Mouse (Mus musculus): ENCODE measurements around the gene Atxn7l3.
"Not testable (repeated sequence)": the region's sequence is repeated elsewhere in the genome, so short reads cannot be mapped to it uniquely, and the experiment has no call there.

The Atxn7l3 gene

DNA sequence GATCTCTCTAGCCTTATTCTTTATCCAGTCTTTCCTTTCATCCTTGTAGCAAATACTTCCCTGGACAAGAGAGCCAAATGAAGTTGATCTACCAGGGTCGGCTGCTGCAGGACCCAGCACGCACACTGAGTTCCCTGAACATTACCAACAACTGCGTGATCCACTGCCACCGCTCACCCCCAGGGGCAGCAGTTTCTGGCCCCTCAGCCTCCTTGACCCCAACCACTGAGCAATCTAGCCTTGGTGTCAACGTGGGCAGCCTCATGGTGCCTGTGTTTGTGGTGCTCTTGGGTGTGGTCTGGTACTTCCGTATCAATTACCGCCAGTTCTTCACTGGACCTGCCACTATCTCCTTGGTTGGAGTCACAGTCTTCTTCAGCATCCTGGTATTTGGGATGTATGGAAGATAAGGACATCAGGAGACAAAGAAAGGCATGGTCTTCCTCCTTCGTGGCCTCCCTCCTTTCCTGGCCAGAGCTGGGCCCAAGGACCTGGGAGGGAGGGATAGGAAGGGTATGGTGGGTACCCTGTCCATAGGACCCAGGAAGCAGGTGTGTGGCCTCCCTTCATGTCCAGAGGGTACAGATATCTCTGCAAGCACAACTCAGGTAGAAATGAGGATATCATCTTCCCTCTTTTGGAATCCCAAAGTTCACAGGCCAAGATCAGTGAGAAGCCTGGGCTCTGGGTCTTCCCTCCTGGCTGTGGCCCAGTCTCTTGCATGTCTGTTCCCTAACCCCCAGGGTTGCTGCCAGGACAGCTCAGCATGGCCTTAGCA, 8.2 kb downstream of the Atxn7l3 start:
- H3K4me1 ChIP-seq (replicated peaks; ENCODE audit: low read depth, low read length), result peaks cover 86% of the 10 kb centered on the region
- TF ChIP-seq CTCF (conservative IDR thresholded peaks at IDR 0.05; ENCODE audit: low read length) (no peak), POU5F1 (IDR thresholded peaks at IDR 0.05; ENCODE audit: borderline replicate concordance, low read length) (no peak), NANOG (IDR thresholded peaks at IDR 0.05; ENCODE audit: borderline replicate concordance, low read length) (no peak)
- no peaks in the 10 kb centered on the region for H3K27me3 ChIP-seq (ENCODE audit: insufficient read depth, low read length)
- H3K36me3 ChIP-seq (ENCODE audit: insufficient read depth, low read length), result peaks cover 73% of the 10 kb centered on the region
- no peaks in the 10 kb centered on the region for H3K9me3 ChIP-seq (ENCODE audit: low read length)
- H3K4me3 ChIP-seq (replicated peaks; ENCODE audit: low read length), result no peak overlapping the region

DNA sequence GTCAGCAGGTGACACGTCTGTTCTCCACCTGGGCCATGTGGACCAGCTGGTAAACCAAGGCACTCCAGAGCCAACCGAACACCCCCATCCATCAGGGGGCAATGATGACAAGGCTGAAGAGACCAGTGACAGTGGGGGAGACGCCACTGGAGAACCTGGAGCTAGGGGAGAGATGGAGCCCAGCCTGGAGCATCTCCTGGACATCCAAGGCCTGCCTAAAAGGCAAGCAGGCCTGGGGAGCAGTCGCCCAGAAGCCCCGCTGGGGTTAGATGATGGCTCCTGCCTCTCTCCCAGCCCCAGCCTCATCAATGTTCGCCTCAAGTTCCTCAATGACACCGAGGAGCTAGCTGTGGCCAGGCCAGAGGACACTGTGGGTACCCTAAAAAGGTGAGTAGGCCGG, 8.9 kb downstream of the Atxn7l3 start:
- no peaks in the 10 kb centered on the region for H3K9me3 ChIP-seq (ENCODE audit: low read length)
- peaks cover 65% of the 10 kb centered on the region for H3K36me3 ChIP-seq (ENCODE audit: insufficient read depth, low read length)
- TF ChIP-seq NANOG (IDR thresholded peaks at IDR 0.05; ENCODE audit: borderline replicate concordance, low read length), result no peak
- no peak for TF ChIP-seq CTCF (conservative IDR thresholded peaks at IDR 0.05; ENCODE audit: low read length)
- TF ChIP-seq POU5F1 (IDR thresholded peaks at IDR 0.05; ENCODE audit: borderline replicate concordance, low read length), result no peak
- no peak overlapping the region for H3K4me3 ChIP-seq (replicated peaks; ENCODE audit: low read length)
- no peaks in the 10 kb centered on the region for H3K27me3 ChIP-seq (ENCODE audit: insufficient read depth, low read length)
- peaks cover 79% of the 10 kb centered on the region for H3K4me1 ChIP-seq (replicated peaks; ENCODE audit: low read depth, low read length)

DNA sequence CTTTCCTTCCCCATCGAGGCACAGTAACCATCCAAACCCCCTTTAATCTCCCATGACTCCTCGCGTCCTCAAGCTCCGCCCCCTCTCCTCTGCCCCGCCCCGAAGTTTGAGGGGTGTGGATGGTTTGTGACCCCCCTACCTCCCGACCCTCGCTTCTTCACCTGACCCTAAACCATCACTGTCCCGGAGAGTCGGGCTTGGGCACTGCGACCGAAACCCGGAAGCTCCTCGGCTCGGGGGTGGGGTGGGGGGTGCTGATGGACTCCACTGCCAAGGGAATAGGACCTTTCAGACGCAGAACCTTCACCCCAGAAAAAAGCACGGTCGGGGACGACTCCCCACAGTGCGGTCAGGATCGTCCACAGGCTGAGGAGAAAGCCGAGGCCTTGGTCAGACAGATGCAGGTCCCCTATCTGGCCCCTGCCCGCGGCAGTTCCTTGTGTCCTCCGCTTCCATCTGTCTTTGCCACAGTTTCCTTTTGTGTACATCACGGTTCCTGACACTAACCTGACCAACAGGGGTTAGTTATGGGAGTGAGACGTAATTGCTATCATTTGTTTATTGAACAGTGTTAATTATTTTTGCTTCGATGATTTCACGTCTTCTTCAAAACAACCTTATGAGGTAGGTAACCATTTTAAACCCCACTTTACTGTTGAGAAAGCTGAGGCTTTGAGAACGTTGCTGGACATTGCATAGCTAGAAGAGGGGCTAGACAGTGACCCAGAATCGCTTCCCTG, 11.2 kb downstream of the Atxn7l3 start:
- H3K4me1 ChIP-seq (replicated peaks; ENCODE audit: low read depth, low read length), result peaks cover 69% of the 10 kb centered on the region
- H3K36me3 ChIP-seq (ENCODE audit: insufficient read depth, low read length), result peaks cover 43% of the 10 kb centered on the region
- no peaks in the 10 kb centered on the region for H3K27me3 ChIP-seq (ENCODE audit: insufficient read depth, low read length)
- peak overlapping the region; percentile 94 for H3K4me3 ChIP-seq (replicated peaks; ENCODE audit: low read length)
- H3K9me3 ChIP-seq (ENCODE audit: low read length), result no peaks in the 10 kb centered on the region
- TF ChIP-seq CTCF (conservative IDR thresholded peaks at IDR 0.05; ENCODE audit: low read length), result no peak
- TF ChIP-seq POU5F1 (IDR thresholded peaks at IDR 0.05; ENCODE audit: borderline replicate concordance, low read length), result no peak
- no peak for TF ChIP-seq NANOG (IDR thresholded peaks at IDR 0.05; ENCODE audit: borderline replicate concordance, low read length)

- H3K4me3 ChIP-seq (replicated peaks; ENCODE audit: low read length), result peak within 1 kb of the TSS; percentile 94
- H3K36me3 ChIP-seq (ENCODE audit: insufficient read depth, low read length), result peaks cover 37% of the 10 kb centered on the region
- H3K9me3 ChIP-seq (ENCODE audit: low read length), result no peaks in the 10 kb centered on the region
- H3K4me1 ChIP-seq (replicated peaks; ENCODE audit: low read depth, low read length), result peaks cover 67% of the 10 kb centered on the region
- no peaks in the 10 kb centered on the region for H3K27me3 ChIP-seq (ENCODE audit: insufficient read depth, low read length)
- TF ChIP-seq POU5F1 (IDR thresholded peaks at IDR 0.05; ENCODE audit: borderline replicate concordance, low read length) (no peak), NANOG (IDR thresholded peaks at IDR 0.05; ENCODE audit: borderline replicate concordance, low read length) (no peak), CTCF (conservative IDR thresholded peaks at IDR 0.05; ENCODE audit: low read length) (no peak)
Observed at GRCm38 (mm10) chr11:102284501-102285094, 11.8 kb downstream of the Atxn7l3 start, which contains the start of gene Tmub2. Tmub2 (plus strand) TSS chr11:102284931.

- TF ChIP-seq POU5F1 (IDR thresholded peaks at IDR 0.05; ENCODE audit: borderline replicate concordance, low read length) (no peak), CTCF (conservative IDR thresholded peaks at IDR 0.05; ENCODE audit: low read length) (no peak), NANOG (IDR thresholded peaks at IDR 0.05; ENCODE audit: borderline replicate concordance, low read length) (no peak)
- H3K27me3 ChIP-seq (ENCODE audit: insufficient read depth, low read length), result no peaks in the 10 kb centered on the region
- H3K4me1 ChIP-seq (replicated peaks; ENCODE audit: low read depth, low read length), result peaks cover 67% of the 10 kb centered on the region
- H3K36me3 ChIP-seq (ENCODE audit: insufficient read depth, low read length), result peaks cover 30% of the 10 kb centered on the region
- no peaks in the 10 kb centered on the region for H3K9me3 ChIP-seq (ENCODE audit: low read length)
- H3K4me3 ChIP-seq (replicated peaks; ENCODE audit: low read length), result peak overlapping the region; percentile 94
Observed at GRCm38 (mm10) chr11:102283922-102284321, 12.5 kb downstream of the Atxn7l3 start.

DNA sequence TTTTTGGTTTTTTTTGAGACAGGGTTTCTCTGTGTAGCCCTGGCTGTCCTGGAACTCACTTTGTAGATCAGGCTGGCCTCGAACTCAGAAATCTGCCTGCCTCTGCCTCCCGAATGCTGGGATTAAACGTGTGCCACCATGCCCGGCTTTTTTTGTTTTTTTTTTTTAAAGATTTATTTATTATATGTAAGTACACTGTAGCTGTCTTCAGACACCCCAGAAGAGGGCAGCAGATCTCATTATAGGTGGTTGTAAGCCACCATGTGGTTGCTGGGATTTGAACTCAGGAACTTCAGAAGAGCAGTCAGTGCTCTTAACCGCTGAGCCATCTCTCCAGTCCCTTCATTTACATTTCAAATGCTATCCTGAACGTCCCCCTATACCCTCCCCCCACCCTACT, 16.2 kb downstream of the Atxn7l3 start:
- H3K36me3 ChIP-seq (ENCODE audit: insufficient read depth, low read length); H3K4me3 ChIP-seq (replicated peaks; ENCODE audit: low read length); H3K9me3 ChIP-seq (ENCODE audit: low read length): not testable (repeated sequence)
- Histone ChIP-seq H3K4me1 (replicated peaks; ENCODE audit: low read depth, low read length) (peaks cover 66% of the 10 kb centered on the region), H3K27me3 (ENCODE audit: insufficient read depth, low read length) (peaks cover 11% of the 10 kb centered on the region)

DNA sequence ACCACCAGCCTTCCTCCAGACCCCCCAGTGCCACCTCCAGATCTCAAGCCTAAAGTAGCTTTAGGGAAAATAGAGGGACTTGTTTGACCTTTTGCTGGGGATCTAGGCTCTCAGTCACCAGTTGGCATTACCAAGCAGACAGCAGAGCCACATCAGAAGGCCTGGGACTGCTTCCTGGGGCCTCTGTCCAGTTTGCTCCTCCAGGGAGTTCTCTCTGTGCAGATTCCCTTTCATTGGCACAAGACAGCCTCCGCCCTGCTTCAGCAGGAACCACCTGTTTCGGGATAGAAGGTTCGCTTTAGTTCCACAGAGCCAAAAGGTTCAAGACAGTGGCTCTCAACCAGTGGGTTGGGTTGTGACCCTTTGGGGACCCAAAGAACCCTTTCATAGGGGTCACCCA, 16.8 kb downstream of the Atxn7l3 start:
- H3K4me3 ChIP-seq (replicated peaks; ENCODE audit: low read length), result no peak overlapping the region
- peaks cover 15% of the 10 kb centered on the region for H3K27me3 ChIP-seq (ENCODE audit: insufficient read depth, low read length)
- H3K36me3 ChIP-seq (ENCODE audit: insufficient read depth, low read length), result no peaks in the 10 kb centered on the region
- H3K4me1 ChIP-seq (replicated peaks; ENCODE audit: low read depth, low read length), result peaks cover 65% of the 10 kb centered on the region
- TF ChIP-seq POU5F1 (IDR thresholded peaks at IDR 0.05; ENCODE audit: borderline replicate concordance, low read length) (no peak), CTCF (conservative IDR thresholded peaks at IDR 0.05; ENCODE audit: low read length) (no peak), NANOG (IDR thresholded peaks at IDR 0.05; ENCODE audit: borderline replicate concordance, low read length) (no peak)
- H3K9me3 ChIP-seq (ENCODE audit: low read length), result no peaks in the 10 kb centered on the region

GRCm38 (mm10) chr11:102277754-102278153, 18.7 kb downstream of the Atxn7l3 start:
- H3K36me3 ChIP-seq (ENCODE audit: insufficient read depth, low read length), result no peaks in the 10 kb centered on the region
- no peak overlapping the region for H3K4me3 ChIP-seq (replicated peaks; ENCODE audit: low read length)
- TF ChIP-seq CTCF (conservative IDR thresholded peaks at IDR 0.05; ENCODE audit: low read length), result no peak
- TF ChIP-seq POU5F1 (IDR thresholded peaks at IDR 0.05; ENCODE audit: borderline replicate concordance, low read length), result no peak
- no peak for TF ChIP-seq NANOG (IDR thresholded peaks at IDR 0.05; ENCODE audit: borderline replicate concordance, low read length)
- peaks cover 22% of the 10 kb centered on the region for H3K27me3 ChIP-seq (ENCODE audit: insufficient read depth, low read length)
- no peaks in the 10 kb centered on the region for H3K9me3 ChIP-seq (ENCODE audit: low read length)
- H3K4me1 ChIP-seq (replicated peaks; ENCODE audit: low read depth, low read length), result peaks cover 56% of the 10 kb centered on the region

Measured in E14TG2a.4 (cell line).